Mouse (Mus musculus): Measurements from ENCODE around the gene Mlxip. TPM values are rescaled to one million over a fixed set of nuclear protein-coding genes. Genes with fewer than 3 reads are reported as not detected.

Mlxip gene
- total RNA-seq, 2 experiments from 2014 or later, result 26.5 to 29.0 TPM

DNA sequence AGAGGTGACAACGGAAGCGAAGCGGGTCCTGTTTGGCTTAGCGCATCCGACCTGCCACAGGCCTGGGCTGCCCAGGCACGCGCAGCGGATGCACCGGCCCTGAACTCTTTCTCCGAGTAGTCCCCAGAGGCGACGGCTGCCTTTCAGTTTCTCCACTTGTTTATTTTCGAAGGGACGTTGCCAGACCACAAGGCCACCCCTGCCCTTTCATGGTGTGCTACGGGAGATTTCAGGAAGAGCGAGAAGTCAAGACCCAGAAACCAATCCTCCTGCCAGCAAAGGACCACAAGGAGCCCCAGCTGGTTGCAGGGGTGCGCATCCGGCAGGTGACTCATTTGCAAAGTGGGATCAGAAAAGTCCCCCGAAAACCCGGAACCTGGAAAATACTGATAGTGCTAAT lies 12.6 kb upstream of the Mlxip start:
- peak; percentile 58 to 71 for DNase-seq

GRCm38 (mm10) chr5:123382686-123383085 lies 11.9 kb upstream of the Mlxip start:
- DNase-seq, result no peak

GRCm38 (mm10) chr5:123388452-123388851 lies 6.1 kb upstream of the Mlxip start:
- DNase-seq, result no peak

GRCm38 (mm10) chr5:123390536-123391441 lies 3.8 kb upstream of the Mlxip start:
- no peak for DNase-seq

- peak in 1 of 2 experiments; percentile 56 for DNase-seq
These were observed 3.2 kb upstream of the Mlxip start for GRCm38 (mm10) chr5:123391442-123391809.

DNA sequence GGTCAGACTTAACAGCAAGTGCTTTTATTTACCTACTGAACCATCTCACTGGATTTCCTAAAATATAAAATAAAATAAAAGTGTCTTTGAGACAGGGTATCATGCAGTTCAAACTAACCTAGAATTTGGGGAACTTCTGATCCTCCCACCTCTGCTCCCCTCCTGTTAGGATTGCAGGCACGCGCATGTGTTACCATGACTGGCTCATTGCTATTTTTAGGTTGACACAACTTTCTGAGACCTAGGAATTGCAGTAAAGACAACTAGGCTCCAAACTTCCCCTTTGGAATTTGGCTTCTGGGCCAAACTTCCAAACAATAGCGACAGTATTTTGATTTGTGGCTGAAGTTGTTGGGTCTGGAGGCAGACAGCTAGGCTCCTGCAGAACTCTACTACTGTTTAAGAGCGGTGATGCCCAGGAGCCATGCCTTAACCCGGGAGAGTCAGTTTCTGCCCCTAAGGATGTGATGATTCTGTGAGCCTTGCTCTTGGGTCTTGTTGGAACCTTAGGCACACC lies 754 bp upstream of the Mlxip start:
- no peak for DNase-seq

- DNase-seq, result peak in 1 of 2 experiments; percentile 65
These were observed 621 bp downstream of the Mlxip start for GRCm38 (mm10) chr5:123394957-123395881.

- DNase-seq, result peak in 1 of 2 experiments; percentile 60
These were observed 2.4 kb downstream of the Mlxip start for GRCm38 (mm10) chr5:123396901-123397464.

DNA sequence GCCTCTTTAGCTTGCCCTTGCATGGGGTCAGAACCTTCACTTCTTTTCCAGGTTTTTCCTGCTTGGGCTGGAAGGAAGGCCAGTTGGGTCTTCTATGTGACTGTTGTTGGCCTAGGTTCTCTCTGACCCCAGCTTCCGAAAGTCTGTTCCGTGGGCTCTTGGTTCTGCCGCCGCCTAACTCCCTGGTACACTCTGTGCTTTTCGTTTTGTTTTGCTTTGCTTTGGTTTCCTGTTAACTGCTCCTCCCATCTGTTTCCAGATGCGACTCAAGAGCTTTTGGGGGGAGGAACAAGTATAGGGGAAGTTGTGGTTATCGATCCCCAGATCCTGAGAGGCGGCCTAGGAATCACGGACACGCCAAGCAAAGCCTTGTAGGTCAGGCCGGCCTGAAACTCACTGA lies 3.2 kb downstream of the Mlxip start:
- DNase-seq, result peak; percentile 82 to 90

DNA sequence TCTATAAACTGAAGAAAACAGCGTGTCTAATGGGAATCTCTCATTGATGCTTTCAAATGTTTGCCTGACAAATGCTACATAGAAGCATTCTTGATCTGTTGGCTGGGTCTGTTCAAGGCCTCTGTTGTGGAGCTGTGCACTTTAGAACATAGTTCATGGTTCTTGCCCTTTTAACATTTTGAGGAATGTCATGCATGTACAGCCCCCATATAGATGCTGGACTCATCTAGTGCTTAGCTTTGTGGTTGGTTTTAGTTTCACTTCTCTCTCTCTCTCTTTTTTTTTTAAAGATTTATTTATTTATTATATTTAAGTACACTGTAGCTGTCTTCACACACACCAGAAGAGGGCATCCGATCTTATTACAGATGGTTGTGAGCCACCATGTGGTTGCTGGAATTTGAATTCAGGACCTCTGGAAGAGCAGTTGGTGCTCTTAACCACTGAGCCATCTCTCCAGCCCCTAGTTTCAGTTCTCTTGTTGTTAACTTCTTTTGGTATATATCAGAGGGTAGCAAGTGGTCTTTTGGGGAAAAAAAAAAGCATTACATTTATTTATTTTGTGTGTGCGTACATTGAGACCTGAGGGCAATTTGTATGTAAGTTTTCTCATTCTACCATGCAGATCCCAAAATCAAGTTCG lies 4.4 kb downstream of the Mlxip start:
- DNase-seq, result no peak

GRCm38 (mm10) chr5:123404480-123404879 lies 9.9 kb downstream of the Mlxip start:
- no peak for DNase-seq

- DNase-seq, result no peak
These were observed 12.4 kb downstream of the Mlxip start for GRCm38 (mm10) chr5:123406952-123407351.

DNA sequence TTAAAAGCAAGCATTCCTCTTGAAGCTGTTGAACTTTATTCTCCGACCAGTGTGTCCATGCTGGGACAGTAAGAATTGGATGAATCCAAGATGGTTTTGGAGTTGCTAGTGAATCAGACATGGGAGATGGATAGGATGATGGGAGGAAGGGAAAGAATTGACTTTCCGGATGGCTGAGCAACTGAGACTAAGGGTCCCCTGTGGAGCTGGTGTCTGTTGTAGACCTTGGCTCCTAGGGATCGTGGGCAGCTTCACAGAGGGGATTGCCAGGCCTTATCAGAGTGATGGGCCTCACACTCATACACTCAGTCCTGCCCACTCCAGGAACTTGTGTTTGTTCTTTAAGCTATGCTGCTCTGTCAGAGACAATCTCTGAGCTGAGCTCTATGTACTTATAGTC lies 13.6 kb downstream of the Mlxip start:
- no peak for DNase-seq

DNA sequence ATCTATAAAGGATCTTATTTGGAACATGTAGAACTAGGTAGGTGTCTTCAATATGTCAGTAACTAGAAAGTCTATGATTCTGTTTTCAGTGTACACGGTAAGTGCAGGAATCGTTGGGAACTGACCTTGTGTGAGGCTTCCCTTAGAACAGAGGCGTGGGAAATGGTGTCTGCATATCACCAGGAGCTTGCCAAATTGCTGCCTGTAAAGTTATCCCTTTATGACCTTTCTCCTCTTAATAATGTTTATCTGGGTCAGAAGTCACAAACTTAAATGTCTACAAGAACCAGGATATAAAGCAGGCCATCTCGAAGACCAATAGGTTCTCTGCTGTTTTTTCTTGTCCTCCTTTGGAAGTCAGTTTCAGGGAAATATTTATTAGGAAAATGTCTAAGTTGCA lies 17.6 kb downstream of the Mlxip start:
- peak; percentile 26 to 42 for DNase-seq

- DNase-seq, result no peak
These were observed 19.3 kb downstream of the Mlxip start for GRCm38 (mm10) chr5:123413866-123414363.

DNA sequence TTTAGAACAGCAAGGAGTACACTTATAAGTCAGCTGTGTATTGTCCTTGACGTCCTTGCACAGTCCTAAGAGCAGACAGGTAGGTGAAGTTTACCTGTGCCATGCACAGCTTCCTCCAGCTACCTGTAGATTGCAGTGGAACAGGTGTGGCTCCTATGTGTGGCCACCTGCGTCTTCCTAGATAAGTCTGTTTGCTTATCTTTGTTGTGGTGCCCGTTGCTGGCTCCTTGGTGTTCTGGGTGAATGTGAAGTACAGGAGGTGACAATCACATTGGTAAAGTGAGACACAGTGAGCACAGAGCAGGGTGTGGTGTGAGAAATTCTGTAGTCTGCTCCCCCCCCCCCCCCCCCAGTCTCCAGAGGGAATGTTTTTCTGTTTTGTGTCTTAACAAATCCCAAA lies 21.6 kb downstream of the Mlxip start:
- DNase-seq, result no peak

GRCm38 (mm10) chr5:123416566-123417518 lies 22.2 kb downstream of the Mlxip start:
- peak in 1 of 2 experiments; percentile 72 for DNase-seq

DNA sequence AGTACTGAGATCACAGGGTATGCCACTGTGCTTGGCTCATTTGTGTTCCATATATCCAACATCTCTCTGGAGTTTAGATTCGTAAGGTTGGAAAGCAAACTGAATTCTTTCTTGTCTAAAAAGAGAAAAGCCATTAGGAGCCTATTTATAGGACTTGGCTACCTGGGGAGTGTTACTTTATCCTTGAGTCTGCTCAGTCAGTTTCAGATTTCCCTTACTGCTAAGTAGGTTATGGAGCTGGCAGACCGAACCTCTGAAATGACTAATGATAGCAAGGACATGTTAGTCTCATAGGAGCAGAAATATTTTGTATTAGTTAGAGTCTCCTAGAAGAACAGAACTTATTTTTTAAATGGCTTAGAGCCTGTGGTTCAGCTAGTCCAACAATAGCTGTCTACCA lies 29.3 kb downstream of the Mlxip start:
- peak in 1 of 2 experiments; percentile 57 for DNase-seq

DNA sequence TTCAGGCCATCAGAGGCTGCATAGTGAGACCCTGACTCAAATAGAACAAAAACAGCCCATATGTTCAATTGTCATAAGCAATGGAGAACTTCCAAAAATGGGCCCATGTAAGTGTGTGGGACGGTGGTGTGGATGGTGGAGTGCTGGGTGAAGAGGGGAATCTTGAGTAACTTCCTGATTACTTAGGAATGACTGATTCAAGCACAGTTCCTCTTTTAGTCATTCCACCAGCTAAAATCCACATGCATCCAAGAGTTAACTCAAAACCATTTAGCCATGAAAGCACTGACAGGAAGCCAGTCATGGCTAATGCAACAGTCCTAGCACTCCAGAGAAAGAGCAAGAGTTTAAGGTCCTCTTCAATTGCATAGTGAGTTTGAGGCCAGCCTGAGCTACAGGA lies 33.0 kb downstream of the Mlxip start:
- DNase-seq, result no peak
